Mouse (Mus musculus) skeletal muscle tissue, adult 2 months (tissue): ENCODE results near the gene Gramd1b.

ENCODE experiments used
- DNase-seq: peaks from one replicate; pipeline ENCODE4 v3.0.0-alpha.2; 2012; ENCODE audit warnings: low read depth, low spot score

Gene Gramd1b

GRCm38 (mm10) chr9:40316865-40317660 is 214.1 kb downstream of the Gramd1b start:
- DNase-seq, result no peak

GRCm38 (mm10) chr9:40311813-40312212 is 219.4 kb downstream of the Gramd1b start:
- DNase-seq, result no peak

- DNase-seq, result no peak
These were observed 221.3 kb downstream of the Gramd1b start for GRCm38 (mm10) chr9:40309876-40310275.

GRCm38 (mm10) chr9:40307311-40307710 is 223.9 kb downstream of the Gramd1b start:
- DNase-seq, result no peak

- no peak for DNase-seq
These were observed 226.9 kb downstream of the Gramd1b start for GRCm38 (mm10) chr9:40304243-40304642.

GRCm38 (mm10) chr9:40302375-40302774 is 228.8 kb downstream of the Gramd1b start:
- no peak for DNase-seq

- no peak for DNase-seq
These were observed 229.7 kb downstream of the Gramd1b start for GRCm38 (mm10) chr9:40301475-40301874.

GRCm38 (mm10) chr9:40300018-40300989 is 230.9 kb downstream of the Gramd1b start:
- no peak for DNase-seq

GRCm38 (mm10) chr9:40299323-40299722 is 231.9 kb downstream of the Gramd1b start:
- DNase-seq, result no peak

GRCm38 (mm10) chr9:40297969-40298368 is 233.2 kb downstream of the Gramd1b start:
- no peak for DNase-seq

- DNase-seq, result no peak
These were observed 234.9 kb downstream of the Gramd1b start for GRCm38 (mm10) chr9:40296251-40296650.

- DNase-seq, result no peak
These were observed 236.3 kb downstream of the Gramd1b start for GRCm38 (mm10) chr9:40294866-40295265.

GRCm38 (mm10) chr9:40294210-40294609 is 237.0 kb downstream of the Gramd1b start:
- no peak for DNase-seq

GRCm38 (mm10) chr9:40293740-40294139 is 237.4 kb downstream of the Gramd1b start:
- DNase-seq, result no peak

- DNase-seq, result no peak
These were observed 237.9 kb downstream of the Gramd1b start for GRCm38 (mm10) chr9:40293286-40293685.

GRCm38 (mm10) chr9:40292475-40292874 is 238.7 kb downstream of the Gramd1b start:
- no peak for DNase-seq

GRCm38 (mm10) chr9:40282968-40283367 is 248.2 kb downstream of the Gramd1b start:
- no peak for DNase-seq

- no peak for DNase-seq
These were observed 251.7 kb downstream of the Gramd1b start for GRCm38 (mm10) chr9:40279438-40279837.

- DNase-seq, result no peak
These were observed 253.5 kb downstream of the Gramd1b start for GRCm38 (mm10) chr9:40277671-40278070.

- no peak for DNase-seq
These were observed 255.3 kb downstream of the Gramd1b start for GRCm38 (mm10) chr9:40275904-40276303.

- no peak for DNase-seq
These were observed 258.4 kb downstream of the Gramd1b start for GRCm38 (mm10) chr9:40272822-40273221.

GRCm38 (mm10) chr9:40271075-40271474 is 260.1 kb downstream of the Gramd1b start:
- no peak for DNase-seq
